Mouse (Mus musculus): ENCODE data around the gene Mthfr. TPM values are rescaled to one million over a fixed set of nuclear protein-coding genes. Genes with fewer than 3 reads are reported as not detected.

The Mthfr gene
- polyA plus RNA-seq, 1 experiment, result 31.8 TPM

DNA sequence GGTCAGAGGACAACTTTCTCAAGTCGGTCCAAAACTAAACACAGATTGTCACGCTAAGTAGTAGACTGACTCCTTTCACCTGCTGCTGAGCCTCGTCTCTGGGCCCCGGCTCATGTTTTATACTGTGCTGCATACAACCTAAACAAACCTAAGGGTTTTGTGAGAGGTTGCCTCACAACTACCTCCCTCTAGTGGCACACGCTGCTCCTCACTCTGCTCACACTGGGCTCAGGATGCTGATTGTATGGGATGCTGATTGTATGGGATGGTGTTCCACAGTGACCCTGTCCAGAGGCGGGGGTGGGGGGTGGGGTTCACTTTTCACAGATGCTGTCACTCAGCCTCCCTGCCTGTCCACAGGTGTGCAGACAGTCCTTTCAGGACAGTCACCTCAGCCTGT is 40.3 kb downstream of the Mthfr start:
- Histone ChIP-seq H3K27me3 (ENCODE audit: control insufficient read depth, insufficient read depth, insufficient read length) (no peaks in the 10 kb centered on the region), H3K36me3 (ENCODE audit: control insufficient read depth, insufficient read depth) (no peaks in the 10 kb centered on the region), H3K4me3 (no peak overlapping the region), H3ac (ENCODE audit: control insufficient read depth, insufficient read length) (no peak overlapping the region), H3K79me2 (ENCODE audit: control insufficient read depth, insufficient read depth) (no peaks in the 10 kb centered on the region), H3K4me2 (ENCODE audit: low read depth) (no peak overlapping the region)
- TF ChIP-seq TCF12 (IDR thresholded peaks at IDR 0.05; ENCODE audit: insufficient read depth, poor library complexity, severe bottlenecking) (no peak), TCF3 (IDR thresholded peaks at IDR 0.05; ENCODE audit: insufficient read length, low read depth) (no peak), E2F4 (IDR thresholded peaks at IDR 0.05; ENCODE audit: insufficient read depth) (no peak), MAX (IDR thresholded peaks at IDR 0.05; ENCODE audit: low read depth) (no peak), POLR2AphosphoS2 (IDR thresholded peaks at IDR 0.05; ENCODE audit: insufficient read length, low read depth) (no peak), MYOD1 (IDR thresholded peaks at IDR 0.05; ENCODE audit: control insufficient read depth in 1 of 3, insufficient read length in 2 of 3, low read depth in 2 of 3) (no peak), SRF (IDR thresholded peaks at IDR 0.05; ENCODE audit: control insufficient read depth, insufficient read length, low read depth) (no peak), REST (IDR thresholded peaks at IDR 0.05; ENCODE audit: insufficient read depth, insufficient read length) (no peak), CEBPB (IDR thresholded peaks at IDR 0.05; ENCODE audit: insufficient read depth, poor library complexity, severe bottlenecking) (no peak), POLR2A (IDR thresholded peaks at IDR 0.05; ENCODE audit: insufficient read length, low read depth) (no peak), USF1 (IDR thresholded peaks at IDR 0.05; ENCODE audit: low read depth) (no peak), MYOG (IDR thresholded peaks at IDR 0.05; ENCODE audit: control insufficient read depth in 1 of 3, insufficient read depth in 1 of 3, insufficient read length in 2 of 3, low read depth in 2 of 3) (no peak)

DNA sequence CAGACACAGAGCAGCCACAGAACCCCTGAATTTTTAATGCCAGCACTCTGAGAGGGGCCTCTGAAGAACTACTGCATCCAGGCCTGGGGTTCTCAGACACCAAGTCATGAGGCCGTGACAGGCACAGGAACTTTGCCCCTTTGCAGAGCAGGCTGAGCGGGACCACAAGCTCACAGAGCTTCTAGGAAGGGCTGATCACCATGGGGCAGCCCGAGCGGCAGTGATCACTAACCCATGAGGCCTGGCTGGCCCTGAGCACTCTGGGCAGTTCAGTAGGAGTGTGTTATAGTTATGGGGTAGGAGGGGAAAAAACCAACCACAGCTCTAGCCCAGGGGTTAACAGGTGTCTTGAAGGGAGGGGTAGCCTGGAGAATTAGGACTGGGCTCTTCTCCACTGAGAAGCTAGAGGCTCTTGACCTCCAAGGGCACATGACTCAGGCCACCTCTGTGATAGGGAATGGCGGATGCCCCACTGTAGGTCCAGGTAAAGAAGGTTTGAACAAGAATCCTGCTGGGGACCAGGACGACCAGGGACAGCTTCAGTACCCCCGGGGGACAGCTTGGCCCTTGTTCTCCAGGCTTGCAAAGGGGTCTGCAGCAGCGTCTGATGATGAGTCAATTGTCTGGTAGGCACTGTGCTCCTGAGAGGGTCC is 41.2 kb downstream of the Mthfr start:
- no peak overlapping the region for H3ac ChIP-seq (ENCODE audit: control insufficient read depth, insufficient read length)
- TF ChIP-seq MYOD1 (IDR thresholded peaks at IDR 0.05; ENCODE audit: control insufficient read depth in 1 of 3, insufficient read length in 2 of 3, low read depth in 2 of 3) (no peak), E2F4 (IDR thresholded peaks at IDR 0.05; ENCODE audit: insufficient read depth) (no peak), CEBPB (IDR thresholded peaks at IDR 0.05; ENCODE audit: insufficient read depth, poor library complexity, severe bottlenecking) (no peak), TCF12 (IDR thresholded peaks at IDR 0.05; ENCODE audit: insufficient read depth, poor library complexity, severe bottlenecking) (no peak), USF1 (IDR thresholded peaks at IDR 0.05; ENCODE audit: low read depth) (no peak), POLR2A (IDR thresholded peaks at IDR 0.05; ENCODE audit: insufficient read length, low read depth) (no peak), SRF (IDR thresholded peaks at IDR 0.05; ENCODE audit: control insufficient read depth, insufficient read length, low read depth) (no peak), REST (IDR thresholded peaks at IDR 0.05; ENCODE audit: insufficient read depth, insufficient read length) (no peak), POLR2AphosphoS2 (IDR thresholded peaks at IDR 0.05; ENCODE audit: insufficient read length, low read depth) (no peak), TCF3 (IDR thresholded peaks at IDR 0.05; ENCODE audit: insufficient read length, low read depth) (no peak), MAX (IDR thresholded peaks at IDR 0.05; ENCODE audit: low read depth) (no peak)
- H3K36me3 ChIP-seq (ENCODE audit: control insufficient read depth, insufficient read depth), result no peaks in the 10 kb centered on the region
- no peaks in the 10 kb centered on the region for H3K27me3 ChIP-seq (ENCODE audit: control insufficient read depth, insufficient read depth, insufficient read length)
- H3K79me2 ChIP-seq (ENCODE audit: control insufficient read depth, insufficient read depth), result no peaks in the 10 kb centered on the region
- no peak overlapping the region for H3K4me3 ChIP-seq
- H3K4me2 ChIP-seq (ENCODE audit: low read depth), result no peak overlapping the region

- no peak overlapping the region for H3K4me2 ChIP-seq (ENCODE audit: low read depth)
- H3K4me3 ChIP-seq, result no peak overlapping the region
- TF ChIP-seq MYOG (IDR thresholded peaks at IDR 0.05; ENCODE audit: control insufficient read depth in 1 of 3, insufficient read depth in 1 of 3, insufficient read length in 2 of 3, low read depth in 2 of 3), result no peak
- no peak for TF ChIP-seq E2F4 (IDR thresholded peaks at IDR 0.05; ENCODE audit: insufficient read depth)
- no peak for TF ChIP-seq CEBPB (IDR thresholded peaks at IDR 0.05; ENCODE audit: insufficient read depth, poor library complexity, severe bottlenecking)
- TF ChIP-seq REST (IDR thresholded peaks at IDR 0.05; ENCODE audit: insufficient read depth, insufficient read length), result no peak
- no peak for TF ChIP-seq TCF12 (IDR thresholded peaks at IDR 0.05; ENCODE audit: insufficient read depth, poor library complexity, severe bottlenecking)
- no peak for TF ChIP-seq SRF (IDR thresholded peaks at IDR 0.05; ENCODE audit: control insufficient read depth, insufficient read length, low read depth)
- TF ChIP-seq MAX (IDR thresholded peaks at IDR 0.05; ENCODE audit: low read depth), result no peak
- TF ChIP-seq TCF3 (IDR thresholded peaks at IDR 0.05; ENCODE audit: insufficient read length, low read depth), result no peak
- H3K36me3 ChIP-seq (ENCODE audit: control insufficient read depth, insufficient read depth), result no peaks in the 10 kb centered on the region
- no peaks in the 10 kb centered on the region for H3K27me3 ChIP-seq (ENCODE audit: control insufficient read depth, insufficient read depth, insufficient read length)
- H3K79me2 ChIP-seq (ENCODE audit: control insufficient read depth, insufficient read depth), result no peaks in the 10 kb centered on the region
- H3ac ChIP-seq (ENCODE audit: control insufficient read depth, insufficient read length), result no peak overlapping the region
These were observed 41.7 kb downstream of the Mthfr start for GRCm38 (mm10) chr4:148080597-148080973.

DNA sequence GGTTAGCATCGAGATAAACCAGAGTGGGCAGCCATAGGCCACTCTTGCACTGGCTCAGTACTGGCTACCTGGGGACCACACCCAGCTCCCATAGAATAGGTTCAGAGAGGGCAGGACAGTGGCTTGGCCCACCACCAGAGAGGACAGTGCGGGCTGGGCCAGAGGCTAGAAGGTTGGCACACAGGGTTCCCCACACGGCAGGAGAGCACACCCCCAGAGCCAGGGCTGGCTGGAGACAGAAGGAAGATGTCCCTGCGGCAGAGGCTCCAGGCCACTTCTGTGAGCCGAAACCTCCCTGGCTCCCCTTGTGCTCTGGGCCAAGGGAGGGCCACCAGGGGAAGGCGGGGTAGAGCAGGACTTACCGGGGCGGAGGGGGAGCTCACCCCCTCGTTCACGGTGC is 42.3 kb downstream of the Mthfr start:
- Histone ChIP-seq H3K4me3 (no peak overlapping the region), H3K4me2 (ENCODE audit: low read depth) (no peak overlapping the region), H3ac (ENCODE audit: control insufficient read depth, insufficient read length) (no peak overlapping the region), H3K36me3 (ENCODE audit: control insufficient read depth, insufficient read depth) (no peaks in the 10 kb centered on the region), H3K79me2 (ENCODE audit: control insufficient read depth, insufficient read depth) (no peaks in the 10 kb centered on the region), H3K27me3 (ENCODE audit: control insufficient read depth, insufficient read depth, insufficient read length) (no peaks in the 10 kb centered on the region)
- no peak for TF ChIP-seq E2F4 (IDR thresholded peaks at IDR 0.05; ENCODE audit: insufficient read depth)

- H3ac ChIP-seq (ENCODE audit: control insufficient read depth, insufficient read length), result no peak overlapping the region
- H3K79me2 ChIP-seq (ENCODE audit: control insufficient read depth, insufficient read depth), result no peaks in the 10 kb centered on the region
- H3K4me3 ChIP-seq, result no peak overlapping the region
- H3K27me3 ChIP-seq (ENCODE audit: control insufficient read depth, insufficient read depth, insufficient read length), result no peaks in the 10 kb centered on the region
- H3K36me3 ChIP-seq (ENCODE audit: control insufficient read depth, insufficient read depth), result no peaks in the 10 kb centered on the region
- TF ChIP-seq MYOD1 (IDR thresholded peaks at IDR 0.05; ENCODE audit: control insufficient read depth in 1 of 3, insufficient read length in 2 of 3, low read depth in 2 of 3) (no peak), TCF12 (IDR thresholded peaks at IDR 0.05; ENCODE audit: insufficient read depth, poor library complexity, severe bottlenecking) (no peak), USF1 (IDR thresholded peaks at IDR 0.05; ENCODE audit: low read depth) (peak; percentile 72)
- no peak overlapping the region for H3K4me2 ChIP-seq (ENCODE audit: low read depth)
These were observed 43.6 kb downstream of the Mthfr start for GRCm38 (mm10) chr4:148082257-148083044.

Measured in myocyte (in vitro differentiated cells).